In the genomic region with DNA sequence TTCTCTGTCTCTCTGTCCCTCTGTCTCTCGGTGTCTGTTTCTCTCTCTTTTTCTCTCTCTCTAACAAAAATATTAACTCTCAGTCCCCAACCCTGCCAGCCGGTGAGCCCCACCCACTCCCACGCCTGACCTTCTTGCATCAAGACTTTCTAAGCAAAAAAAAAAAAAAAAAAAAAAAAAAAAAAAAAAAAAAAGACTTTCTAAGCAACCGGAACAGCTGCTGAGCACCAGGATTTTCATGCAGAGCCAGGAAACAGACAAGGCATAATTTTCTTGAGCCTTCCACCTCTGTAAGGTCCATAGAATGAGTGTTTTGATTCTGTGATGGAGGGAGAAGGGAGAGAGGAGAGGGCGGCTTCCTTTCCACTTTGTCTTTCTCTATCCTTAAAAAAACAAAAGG, we compare ENCODE assay signal across 9 mouse cellular contexts.
A peak's percentile ranks its signal among the peaks of the same experiment; 100 is the strongest.
DNase-seq lines count a peak whose midpoint lies in the region; ATAC-seq and TF ChIP-seq lines count a peak whose summit lies in the region.
"Had no signal": no experiment of that assay in that cellular context is flagged by ENCODE, and none has a peak within 500 bp of the region (broad histone marks: within the 10 kb centered on the region; RNA-seq: fewer than 3 reads in every experiment).

No protein-coding gene starts in this region.

- H3K9me3 ChIP-seq in hindbrain, embryonic 10.5 days = no peaks in the 10 kb centered on the region
- no peaks in the 10 kb centered on the region for H3K9me3 ChIP-seq in hindbrain, embryonic 12.5 days (replicated peaks)
- no peaks in the 10 kb centered on the region for H3K9me3 ChIP-seq in liver, postnatal 0 days (ENCODE audit: low read length)

- no peaks in the 10 kb centered on the region for H3K36me3 ChIP-seq in hindbrain, embryonic 10.5 days
- no peaks in the 10 kb centered on the region for H3K36me3 ChIP-seq in hindbrain, embryonic 12.5 days
- no peaks in the 10 kb centered on the region for H3K36me3 ChIP-seq in liver, postnatal 0 days (replicated peaks; ENCODE audit: insufficient read depth, low read length)

- H3K4me3 ChIP-seq in hindbrain, embryonic 10.5 days = no peak overlapping the region
- no peak overlapping the region for H3K4me3 ChIP-seq in hindbrain, embryonic 12.5 days
- H3K4me3 ChIP-seq in liver, postnatal 0 days (ENCODE audit: low read depth, low read length) = no peak overlapping the region

- H3K27ac ChIP-seq in hindbrain, embryonic 10.5 days = peak overlapping the region; percentile 66
- no peak overlapping the region for H3K27ac ChIP-seq in hindbrain, embryonic 12.5 days
- no peak overlapping the region for H3K27ac ChIP-seq in liver, postnatal 0 days (ENCODE audit: low read depth)
- H3K27ac ChIP-seq: liver, embryonic 14.5 days had no signal

- H3K27me3 ChIP-seq in hindbrain, embryonic 10.5 days (ENCODE audit: insufficient read depth, poor library complexity, severe bottlenecking) = no peaks in the 10 kb centered on the region
- H3K27me3 ChIP-seq in hindbrain, embryonic 12.5 days = no peaks in the 10 kb centered on the region
- no peaks in the 10 kb centered on the region for H3K27me3 ChIP-seq in liver, postnatal 0 days (ENCODE audit: insufficient read depth, low read length)

- no peak for TF ChIP-seq EP300 in liver, postnatal 0 days (IDR thresholded peaks at IDR 0.05; ENCODE audit: low read depth)

- TF ChIP-seq CTCF in liver, postnatal 0 days (IDR thresholded peaks at IDR 0.05; ENCODE audit: low read depth) = no peak

- ATAC-seq in hindbrain, embryonic 12.5 days (ENCODE audit: low FRiP score) = no peak
- ATAC-seq in liver, postnatal 0 days = no peak

- H3K4me2 ChIP-seq in hindbrain, embryonic 12.5 days (replicated peaks) = no peak overlapping the region
- H3K4me2 ChIP-seq in liver, postnatal 0 days (ENCODE audit: low read depth, low read length) = no peak overlapping the region

- DNase-seq in hindbrain, embryonic 10.5 days (ENCODE audit: low spot score) = no peak
- peak; percentile 28 for DNase-seq in urinary bladder, postnatal 14 days (ENCODE audit: low spot score)
- no peak for DNase-seq in urinary bladder, adult 18-20 months (ENCODE audit: low spot score in 2 of 2)
- peak; percentile 50 for DNase-seq in induced T-regulatory cell, adult 2 months (ENCODE audit: low read depth)
- DNase-seq in thymus, postnatal 25 days = no peak
- DNase-seq in B cell, adult 2 months = no peak
- no peak for DNase-seq in liver, postnatal 0 days

- peaks cover 29% of the 10 kb centered on the region for H3K4me1 ChIP-seq in hindbrain, embryonic 10.5 days (replicated peaks)
- H3K4me1 ChIP-seq in hindbrain, embryonic 12.5 days = peaks cover 15% of the 10 kb centered on the region
- H3K4me1 ChIP-seq in liver, postnatal 0 days (ENCODE audit: insufficient read depth) = peaks cover 8% of the 10 kb centered on the region

- 42% methylated on average over 5 of the region's 5 CpGs for WGBS in hindbrain, embryonic 10.5 days
- 31% methylated on average over 5 of the region's 5 CpGs for WGBS in hindbrain, embryonic 12.5 days
- 40% methylated on average over 5 of the region's 5 CpGs for WGBS in liver, postnatal 0 days (ENCODE audit: insufficient replicate concordance)

- H3K9ac ChIP-seq in hindbrain, embryonic 12.5 days = no peak overlapping the region
- H3K9ac ChIP-seq in liver, postnatal 0 days (replicated peaks) = no peak overlapping the region
- H3K9ac ChIP-seq: liver, embryonic 14.5 days had no signal

Comparison
In these comparisons a context has a peak if more than half of its experiments do, and no peak if none do; other contexts are left out.
1. DNase-seq: peak in urinary bladder, postnatal 14 days (single experiment) and induced T-regulatory cell, adult 2 months (single experiment); none in hindbrain, embryonic 10.5 days (single experiment), urinary bladder, adult 18-20 months (0 of 2), thymus, postnatal 25 days (single experiment), B cell, adult 2 months (0 of 2) and liver, postnatal 0 days (single experiment).